In the genomic region with DNA sequence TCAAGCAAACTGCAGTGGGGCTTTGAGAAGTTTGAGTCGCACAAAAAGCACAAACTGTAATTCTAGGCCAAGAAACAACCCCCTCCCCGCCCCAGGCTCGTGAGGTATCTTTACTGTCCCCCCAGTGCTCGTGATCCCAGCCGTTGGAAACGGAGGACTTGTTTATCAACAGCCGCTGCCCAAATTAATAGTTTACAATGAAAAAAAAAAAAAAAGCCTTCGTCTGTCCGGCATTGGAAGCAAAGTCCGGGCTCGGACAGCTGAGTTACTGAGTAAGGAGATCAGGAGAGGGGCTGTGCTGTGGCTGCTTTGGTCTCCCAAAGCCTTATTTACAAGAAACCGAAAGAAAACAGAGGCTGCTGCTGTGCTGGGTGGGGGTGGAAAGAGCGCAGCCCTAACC, we compare ENCODE assay signal across 9 mouse cellular contexts. TPM values are rescaled to one million over a fixed set of nuclear protein-coding genes. Genes with fewer than 3 reads are reported as not detected.
DNase-seq lines count a peak whose midpoint lies in the region; ATAC-seq and TF ChIP-seq lines count a peak whose summit lies in the region.
"Had no signal": no experiment of that assay in that cellular context is flagged by ENCODE, and none has a peak within 500 bp of the region (broad histone marks: within the 10 kb centered on the region; RNA-seq: fewer than 3 reads in every experiment).

No protein-coding gene starts in this region.

- no peak overlapping the region for H3K27ac ChIP-seq in heart, embryonic 14.5 days (replicated peaks in 1 of 2; ENCODE audit: control insufficient read depth in 1 of 2, insufficient read depth in 1 of 2, low read depth in 2 of 2, low read length in 2 of 2)
- no peak overlapping the region; the same call in 1 of the 2 replicates for H3K27ac ChIP-seq in embryonic facial prominence, embryonic 14.5 days (replicated peaks; ENCODE audit: low read depth, low read length)
- no peak overlapping the region for H3K27ac ChIP-seq in intestine, postnatal 0 days (ENCODE audit: low read depth, low read length)
- no peak overlapping the region for H3K27ac ChIP-seq in liver, embryonic 13.5 days

- H3K9me3 ChIP-seq in heart, embryonic 14.5 days (ENCODE audit: control insufficient read depth, low read length): 0 out of 2 replicates have a peak, but pooled peaks cover 3% of the 10 kb centered on the region
- peaks cover 5% of the 10 kb centered on the region; the same call in 1 of the 2 replicates for H3K9me3 ChIP-seq in embryonic facial prominence, embryonic 14.5 days (ENCODE audit: control insufficient read depth, low read length)
- no peaks in the 10 kb centered on the region for H3K9me3 ChIP-seq in intestine, postnatal 0 days (ENCODE audit: control insufficient read depth)
- 0 out of 2 replicates have a peak, but pooled peaks cover 3% of the 10 kb centered on the region for H3K9me3 ChIP-seq in liver, embryonic 13.5 days (replicated peaks)

- DNase-seq in heart, postnatal 14 days: no peak
- no peak for DNase-seq in embryonic facial prominence, embryonic 14.5 days (ENCODE audit: low spot score)
- DNase-seq in liver, embryonic 13.5 days: no peak
- DNase-seq in B cell, adult 2 months: no peak
- no peak for DNase-seq in thymus, postnatal 0 days (ENCODE audit: low spot score)
- no peak for DNase-seq in ovary, postnatal 14 days (ENCODE audit: low spot score)
- DNase-seq: adrenal gland, postnatal 25 days had no signal

- 17% methylated on average over 13 of the region's 13 CpGs for WGBS in heart, embryonic 14.5 days
- 23% methylated on average over 13 of the region's 13 CpGs for WGBS in embryonic facial prominence, embryonic 14.5 days
- WGBS in intestine, postnatal 0 days: 15% methylated on average over 13 of the region's 13 CpGs
- 16% methylated on average over 13 of the region's 13 CpGs for WGBS in liver, embryonic 13.5 days (ENCODE audit: insufficient replicate concordance)

- H3K4me3 ChIP-seq in heart, embryonic 14.5 days (ENCODE audit: control insufficient read depth in 1 of 2, insufficient read depth in 1 of 2, low read depth in 1 of 2, low read length in 2 of 2): peak overlapping the region; percentile 17 to 32
- H3K4me3 ChIP-seq in embryonic facial prominence, embryonic 14.5 days (ENCODE audit: low read depth, low read length): peak overlapping the region; percentile 18
- H3K4me3 ChIP-seq in intestine, postnatal 0 days (ENCODE audit: low read depth, low read length): peak overlapping the region; percentile 23
- peak overlapping the region; percentile 45 for H3K4me3 ChIP-seq in liver, embryonic 13.5 days (replicated peaks)

- H3K36me3 ChIP-seq in heart, embryonic 14.5 days (ENCODE audit: control insufficient read depth, insufficient read depth, low read length): no peaks in the 10 kb centered on the region
- no peaks in the 10 kb centered on the region for H3K36me3 ChIP-seq in embryonic facial prominence, embryonic 14.5 days (ENCODE audit: control insufficient read depth, insufficient read depth, low read length)
- H3K36me3 ChIP-seq in intestine, postnatal 0 days (ENCODE audit: control insufficient read depth, insufficient read depth): no peaks in the 10 kb centered on the region
- H3K36me3 ChIP-seq in liver, embryonic 13.5 days: no peaks in the 10 kb centered on the region

- H3K4me2 ChIP-seq in heart, embryonic 14.5 days (ENCODE audit: low read length): peak overlapping the region; percentile 57
- H3K4me2 ChIP-seq in embryonic facial prominence, embryonic 14.5 days (ENCODE audit: low read depth, low read length): peak overlapping the region; percentile 50
- peak overlapping the region; percentile 45 for H3K4me2 ChIP-seq in intestine, postnatal 0 days (replicated peaks; ENCODE audit: low read depth)
- peak overlapping the region; percentile 62 for H3K4me2 ChIP-seq in liver, embryonic 13.5 days

- TF ChIP-seq CTCF in intestine, postnatal 0 days (IDR thresholded peaks at IDR 0.05; ENCODE audit: low read depth): no peak

- ATAC-seq in heart, embryonic 14.5 days (ENCODE audit: insufficient number of reproducible peaks, insufficient read depth, low FRiP score, low read depth): no peak
- ATAC-seq in embryonic facial prominence, embryonic 14.5 days (ENCODE audit: low read depth): no peak
- no peak for ATAC-seq in intestine, postnatal 0 days
- ATAC-seq in liver, embryonic 13.5 days (ENCODE audit: low read depth): no peak

- intact Hi-C loops in heart, postnatal 14 days (cut with DNase I): no loop called here

- H3K9ac ChIP-seq in heart, embryonic 14.5 days (ENCODE audit: low read length): peak overlapping the region; percentile 25
- H3K9ac ChIP-seq in embryonic facial prominence, embryonic 14.5 days (ENCODE audit: low read depth, low read length): peak overlapping the region; percentile 47
- H3K9ac ChIP-seq in intestine, postnatal 0 days (ENCODE audit: low read depth, low read length): no peak overlapping the region
- peak overlapping the region; percentile 55 for H3K9ac ChIP-seq in liver, embryonic 13.5 days

- peaks cover 76% of the 10 kb centered on the region for H3K27me3 ChIP-seq in heart, embryonic 14.5 days (ENCODE audit: control insufficient read depth, insufficient read depth, low read length)
- peaks cover 40% of the 10 kb centered on the region for H3K27me3 ChIP-seq in embryonic facial prominence, embryonic 14.5 days (replicated peaks; ENCODE audit: control insufficient read depth, insufficient read depth, low read length)
- peaks cover 71% of the 10 kb centered on the region for H3K27me3 ChIP-seq in intestine, postnatal 0 days (replicated peaks; ENCODE audit: control insufficient read depth, insufficient read depth, low read length)
- H3K27me3 ChIP-seq in liver, embryonic 13.5 days: peaks cover 76% of the 10 kb centered on the region

- peaks cover 3 to 4% of the 10 kb centered on the region in 2 experiments; a peak in 3 of 4 replicates for H3K4me1 ChIP-seq in heart, embryonic 14.5 days (ENCODE audit: control insufficient read depth in 2 of 2, insufficient read depth in 2 of 2, low read length in 2 of 2)
- peaks cover 27% of the 10 kb centered on the region for H3K4me1 ChIP-seq in embryonic facial prominence, embryonic 14.5 days (ENCODE audit: control insufficient read depth, insufficient read depth, low read length)
- H3K4me1 ChIP-seq in intestine, postnatal 0 days (replicated peaks; ENCODE audit: control insufficient read depth, insufficient read depth, low read length): no peaks in the 10 kb centered on the region
- peaks cover 19% of the 10 kb centered on the region for H3K4me1 ChIP-seq in liver, embryonic 13.5 days (replicated peaks)

RNA-seq across cellular contexts. Expression of gene Glis1, which starts 5.9 kb away (rescaled TPM):
- 0.31 TPM in 1 of 2 replicates, not detected in the other for polyA plus RNA-seq in heart, embryonic 14.5 days (2014; fragmentation: Nextera tagmentation; extraction: Ambion mirVana)
- total RNA-seq in heart, postnatal 14 days (2021): under 1 TPM; 0.17 to 0.31 TPM
- polyA plus RNA-seq in embryonic facial prominence, embryonic 14.5 days (2014; fragmentation: Nextera tagmentation; extraction: Ambion mirVana): 10.8 and 12.1 TPM in 2 replicates
- polyA plus RNA-seq in intestine, postnatal 0 days (2015; fragmentation: Nextera tagmentation; extraction: Ambion mirVana): 0.14 and 0.18 TPM in 2 replicates
- 0.34 and 0.69 TPM in 2 replicates for polyA plus RNA-seq in liver, embryonic 13.5 days (2015; fragmentation: Nextera tagmentation; extraction: Ambion mirVana)
- 0.05 and 0.27 TPM in 2 replicates for polyA plus RNA-seq in thymus, postnatal 0 days (2015; fragmentation: Nextera tagmentation; extraction: Ambion mirVana)
